Mouse (Mus musculus) midbrain, embryonic 14.5 days (tissue): ENCODE data around the gene Nfatc4. TPM values are rescaled to one million over a fixed set of nuclear protein-coding genes. Genes with fewer than 3 reads are reported as not detected.

Experiments used
- ATAC-seq: fragments of 200-750 bp; cut with Nextera tagmentation; 2 replicates; pipeline ENCODE4 v1.8.0; 2017; ENCODE audit warnings: moderate number of reproducible peaks, moderate library complexity; ENCODE audit not compliant: low FRiP score, low TSS enrichment
- DNase-seq: peaks from one replicate; pipeline ENCODE4 v3.0.0-alpha.2; 2015
- H3K27ac ChIP-seq: fragments of 300-500 bp; sonication (generic); replicated peaks from 2 replicates; pipeline ENCODE4 v1.5.1; 2014; ENCODE audit warnings: mild to moderate bottlenecking, low read depth, low read length, moderate library complexity
- H3K27me3 ChIP-seq: fragments of 300-500 bp; sonication (generic); 2 replicates; pipeline ENCODE4 v1.6.1; 2014; ENCODE audit warnings: low read length, control low read depth, mixed read lengths; ENCODE audit not compliant: control insufficient read depth, insufficient read depth
- H3K36me3 ChIP-seq: fragments of 300-500 bp; sonication (generic); 2 replicates; pipeline ENCODE4 v1.6.1; 2014; ENCODE audit warnings: low read length, control low read depth; ENCODE audit not compliant: control insufficient read depth, insufficient read depth
- H3K4me1 ChIP-seq: fragments of 300-500 bp; sonication (generic); 2 replicates; pipeline ENCODE4 v1.6.1; 2014; ENCODE audit warnings: mild to moderate bottlenecking, antibody characterized with exemption, low read length, control low read depth; ENCODE audit not compliant: control insufficient read depth, insufficient read depth
- H3K4me2 ChIP-seq: fragments of 300-500 bp; sonication (generic); 2 replicates; pipeline ENCODE4 v1.6.1; 2014; ENCODE audit warnings: mild to moderate bottlenecking, low read length, moderate library complexity
- H3K4me3 ChIP-seq: fragments of 300-500 bp; sonication (generic); replicated peaks from 2 replicates; pipeline ENCODE4 v1.5.1; 2014; ENCODE audit warnings: low read depth, low read length
- H3K9ac ChIP-seq: fragments of 300-500 bp; sonication (generic); replicated peaks from 2 replicates; pipeline ENCODE4 v1.6.1; 2014; ENCODE audit warnings: mild to moderate bottlenecking, low read length, moderate library complexity
- H3K9me3 ChIP-seq: fragments of 300-500 bp; sonication (generic); 2 replicates; pipeline ENCODE4 v1.6.1; 2016; ENCODE audit warnings: low read length, control low read depth, mixed read lengths; ENCODE audit not compliant: control insufficient read depth
- WGBS: fragments of 180-500 bp; shearing (Covaris S2); extraction: QIAGEN DNeasy Blood & Tissue Kit; methylation state at CpG from one replicate; pipeline ENCODE4 v1.1.7; 2014; 5-methylcytosine and 5-hydroxymethylcytosine counted together
- polyA plus RNA-seq: library from polyadenylated mRNA; unstranded; fragments of >200 nt; fragmentation: Nextera tagmentation; extraction: Ambion mirVana; gene quantifications from 2 replicates; pipeline ENCODE4 v1.2.1, GENCODE M21; 2014

Gene Nfatc4
- polyA plus RNA-seq, result 6.2 and 8.7 TPM in 2 replicates

- Histone ChIP-seq H3K9ac (peak within 1 kb of the TSS; percentile 71), H3K4me3 (peak within 1 kb of the TSS; percentile 54), H3K4me1 (peaks cover 26% of the 10 kb centered on the region), H3K9me3 (no peaks in the 10 kb centered on the region), H3K4me2 (peak within 1 kb of the TSS; percentile 74), H3K27ac (peak within 1 kb of the TSS; percentile 77), H3K36me3 (no peaks in the 10 kb centered on the region), H3K27me3 (peaks cover 16% of the 10 kb centered on the region)
- under 1% methylated on average over 45 of the region's 46 CpGs for WGBS
- ATAC-seq (peak; percentile 82), DNase-seq (peak; percentile 89)
Measured at GRCm38 (mm10) chr14:55822991-55823762, at the start of gene Nfatc4. Gene Nfatc4 (plus strand): TSS chr14:55823144.

- H3K27ac ChIP-seq, result no peak overlapping the region
- peaks cover 6% of the 10 kb centered on the region for H3K27me3 ChIP-seq
- no peaks in the 10 kb centered on the region for H3K4me1 ChIP-seq
- ATAC-seq (no peak), DNase-seq (no peak)
- no peak overlapping the region for H3K4me2 ChIP-seq
- 78% methylated on average over 7 of the region's 7 CpGs for WGBS
- H3K4me3 ChIP-seq, result no peak overlapping the region
- no peak overlapping the region for H3K9ac ChIP-seq
- H3K9me3 ChIP-seq, result no peaks in the 10 kb centered on the region
- H3K36me3 ChIP-seq, result no peaks in the 10 kb centered on the region
Measured at GRCm38 (mm10) chr14:55776711-55777110, 46.2 kb upstream of the Nfatc4 start.

- DNase-seq (no peak), ATAC-seq (no peak)
- H3K4me3 ChIP-seq, result no peak overlapping the region
- H3K27ac ChIP-seq, result no peak overlapping the region
- H3K4me1 ChIP-seq, result no peaks in the 10 kb centered on the region
- peaks cover 10% of the 10 kb centered on the region for H3K27me3 ChIP-seq
- H3K4me2 ChIP-seq, result no peak overlapping the region
- no peaks in the 10 kb centered on the region for H3K36me3 ChIP-seq
- H3K9me3 ChIP-seq, result no peaks in the 10 kb centered on the region
- 49% methylated on average over 3 of the region's 3 CpGs for WGBS
- H3K9ac ChIP-seq, result no peak overlapping the region
Measured at GRCm38 (mm10) chr14:55777176-55777575, 45.8 kb upstream of the Nfatc4 start.

GRCm38 (mm10) chr14:55777806-55778205 is 45.1 kb upstream of the Nfatc4 start:
- peaks cover 17% of the 10 kb centered on the region for H3K27me3 ChIP-seq
- no peak overlapping the region for H3K27ac ChIP-seq
- no peaks in the 10 kb centered on the region for H3K9me3 ChIP-seq
- no peak overlapping the region for H3K4me3 ChIP-seq
- H3K36me3 ChIP-seq, result no peaks in the 10 kb centered on the region
- no peak overlapping the region for H3K9ac ChIP-seq
- H3K4me2 ChIP-seq, result no peak overlapping the region
- DNase-seq (no peak), ATAC-seq (no peak)
- no peaks in the 10 kb centered on the region for H3K4me1 ChIP-seq
- WGBS, result 90% methylated on average over 11 of the region's 11 CpGs

GRCm38 (mm10) chr14:55778686-55779085 is 44.3 kb upstream of the Nfatc4 start:
- Histone ChIP-seq H3K9ac (no peak overlapping the region), H3K4me2 (no peak overlapping the region), H3K4me3 (no peak overlapping the region), H3K4me1 (peaks cover 4% of the 10 kb centered on the region; the same call in 1 of the 2 replicates), H3K9me3 (no peaks in the 10 kb centered on the region), H3K36me3 (no peaks in the 10 kb centered on the region), H3K27ac (no peak overlapping the region), H3K27me3 (peaks cover 26% of the 10 kb centered on the region)
- no peak for DNase-seq
- no peak for ATAC-seq
- 87% methylated on average over 15 of the region's 15 CpGs for WGBS

GRCm38 (mm10) chr14:55779656-55780055 is 43.3 kb upstream of the Nfatc4 start:
- DNase-seq (no peak), ATAC-seq (no peak)
- Histone ChIP-seq H3K27me3 (peaks cover 35% of the 10 kb centered on the region), H3K36me3 (no peaks in the 10 kb centered on the region), H3K4me1 (peaks cover 4% of the 10 kb centered on the region; the same call in 1 of the 2 replicates), H3K4me3 (no peak overlapping the region), H3K9me3 (no peaks in the 10 kb centered on the region), H3K9ac (no peak overlapping the region), H3K27ac (no peak overlapping the region), H3K4me2 (no peak overlapping the region)
- 68% methylated on average over 16 of the region's 16 CpGs for WGBS

GRCm38 (mm10) chr14:55780736-55781135 is 42.2 kb upstream of the Nfatc4 start:
- Histone ChIP-seq H3K4me1 (peaks cover 4% of the 10 kb centered on the region; the same call in 1 of the 2 replicates), H3K4me3 (no peak overlapping the region), H3K9ac (no peak overlapping the region), H3K27ac (no peak overlapping the region), H3K36me3 (no peaks in the 10 kb centered on the region), H3K9me3 (no peaks in the 10 kb centered on the region), H3K27me3 (peaks cover 41% of the 10 kb centered on the region), H3K4me2 (no peak overlapping the region)
- no peak for DNase-seq
- WGBS, result 86% methylated on average over 11 of the region's 11 CpGs
- no peak for ATAC-seq

- Histone ChIP-seq H3K4me1 (peaks cover 4% of the 10 kb centered on the region; the same call in 1 of the 2 replicates), H3K4me2 (peak overlapping the region; percentile 42), H3K36me3 (no peaks in the 10 kb centered on the region), H3K4me3 (peak overlapping the region; percentile 10; the same call in 1 of the 2 replicates), H3K27me3 (peaks cover 47% of the 10 kb centered on the region), H3K27ac (no peak overlapping the region), H3K9ac (no peak overlapping the region; the same call in 1 of the 2 replicates), H3K9me3 (no peaks in the 10 kb centered on the region)
- 16% methylated on average over 14 of the region's 14 CpGs for WGBS
- DNase-seq (peak; percentile 91), ATAC-seq (peak; percentile 54; the same call in 1 of the 2 replicates)
Measured at GRCm38 (mm10) chr14:55781310-55781709, 41.6 kb upstream of the Nfatc4 start.
